Mouse (Mus musculus) liver, adult 2 months (tissue): ENCODE measurements around the gene Pdxp. TPM values are rescaled to one million over a fixed set of nuclear protein-coding genes. Genes with fewer than 3 reads are reported as not detected.

Experiments
- DNase-seq: peaks from one replicate; pipeline ENCODE4 v3.0.0-alpha.2; 2011; ENCODE audit warnings: low read depth, low spot score; ENCODE audit errors: extremely low read depth
- H3K27ac ChIP-seq: fragments of 200-500 bp; replicated peaks from 2 replicates; pipeline ENCODE4 v1.5.1; 2012; ENCODE audit warnings: low read depth, mild to moderate bottlenecking, control low read depth, inconsistent platforms, low read length; ENCODE audit not compliant: insufficient read depth
- H3K27me3 ChIP-seq: fragments of 200-500 bp; 2 replicates; pipeline ENCODE4 v1.6.1; 2012; ENCODE audit warnings: mild to moderate bottlenecking, moderate library complexity, low read length, inconsistent platforms; ENCODE audit not compliant: control insufficient read depth, insufficient read depth
- H3K36me3 ChIP-seq: fragments of 200-500 bp; 2 replicates; pipeline ENCODE4 v1.6.1; 2012; ENCODE audit warnings: low read length, inconsistent platforms; ENCODE audit not compliant: control insufficient read depth, insufficient read depth
- H3K4me1 ChIP-seq: fragments of 200-500 bp; 2 replicates; pipeline ENCODE4 v1.6.1; 2011; ENCODE audit warnings: low read length; ENCODE audit not compliant: control insufficient read depth, insufficient read depth
- H3K4me3 ChIP-seq: fragments of 200-500 bp; 2 replicates; pipeline ENCODE4 v1.5.1; 2011; ENCODE audit warnings: low read depth, mild to moderate bottlenecking, control low read depth, low read length, moderate library complexity; ENCODE audit not compliant: insufficient read depth
- H3K79me2 ChIP-seq: fragments of 200-500 bp; 2 replicates; pipeline ENCODE4 v1.6.1; 2012; ENCODE audit warnings: inconsistent platforms, mild to moderate bottlenecking, low read length, moderate library complexity; ENCODE audit not compliant: control insufficient read depth, insufficient read depth
- H3K9ac ChIP-seq: fragments of 200-500 bp; 2 replicates; pipeline ENCODE4 v1.6.1; 2012; ENCODE audit warnings: low read depth, mild to moderate bottlenecking, control low read depth, inconsistent platforms, low read length
- CTCF ChIP-seq: fragments of 200-500 bp; IDR thresholded peaks from 2 replicates; pipeline ENCODE4 v1.5.1; 2011; ENCODE audit warnings: low read depth, low read length, control low read depth
- POLR2A ChIP-seq: fragments of 200-500 bp; IDR thresholded peaks from 2 replicates; pipeline ENCODE4 v1.6.1; 2011; ENCODE audit warnings: low read length, control low read depth; ENCODE audit not compliant: insufficient read depth; ENCODE audit errors: extremely low read depth
- WGBS: fragments of 180-500 bp; shearing (Covaris S2); methylation state at CpG from one replicate; pipeline ENCODE4 v1.1.7; 2018; 5-methylcytosine and 5-hydroxymethylcytosine counted together
- polyA plus RNA-seq: library from polyadenylated mRNA; depleted of rRNA; stranded (reverse); fragments of >200 nt; gene quantifications from 2 replicates; pipeline ENCODE4 v1.2.3, GENCODE M21; 2012
- total RNA-seq: library from RNA; depleted of rRNA; stranded (reverse); fragments of >200 nt; gene quantifications from 2 replicates; pipeline ENCODE4 v1.2.3, GENCODE M21; 2014

The Pdxp gene
- total and polyA plus RNA-seq, 2 experiments = 0.37 to 0.62 TPM

DNA sequence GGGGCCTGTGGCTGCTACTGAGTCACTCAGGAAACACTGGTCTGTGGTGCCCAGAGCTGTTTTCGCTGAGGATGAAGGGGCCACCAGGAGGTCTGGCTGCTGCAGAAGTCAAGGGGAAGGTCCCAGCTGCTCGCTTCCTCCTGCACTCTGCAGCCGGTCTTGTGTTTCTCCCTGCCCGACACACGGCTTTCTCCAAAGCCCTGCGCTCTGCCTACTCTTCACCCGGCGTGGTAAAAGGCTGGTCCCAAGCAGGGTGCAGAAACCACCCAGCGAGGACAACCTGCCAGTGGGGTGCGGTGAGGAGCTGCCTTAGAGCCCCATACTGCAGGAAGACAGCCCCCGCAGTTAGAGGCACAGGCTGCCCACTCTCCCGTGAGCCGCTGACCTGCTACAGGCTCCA is 19.0 kb upstream of the Pdxp start:
- Histone ChIP-seq H3K27ac (no peak overlapping the region), H3K79me2 (no peaks in the 10 kb centered on the region), H3K4me3 (no peak overlapping the region), H3K27me3 (no peaks in the 10 kb centered on the region), H3K4me1 (no peaks in the 10 kb centered on the region), H3K36me3 (0 out of 2 replicates have a peak, but pooled peaks cover 2% of the 10 kb centered on the region), H3K9ac (no peak overlapping the region)
- TF ChIP-seq POLR2A = no peak
- no peak for TF ChIP-seq CTCF
- WGBS = 83% methylated on average over 13 of the region's 13 CpGs
- DNase-seq = no peak

DNA sequence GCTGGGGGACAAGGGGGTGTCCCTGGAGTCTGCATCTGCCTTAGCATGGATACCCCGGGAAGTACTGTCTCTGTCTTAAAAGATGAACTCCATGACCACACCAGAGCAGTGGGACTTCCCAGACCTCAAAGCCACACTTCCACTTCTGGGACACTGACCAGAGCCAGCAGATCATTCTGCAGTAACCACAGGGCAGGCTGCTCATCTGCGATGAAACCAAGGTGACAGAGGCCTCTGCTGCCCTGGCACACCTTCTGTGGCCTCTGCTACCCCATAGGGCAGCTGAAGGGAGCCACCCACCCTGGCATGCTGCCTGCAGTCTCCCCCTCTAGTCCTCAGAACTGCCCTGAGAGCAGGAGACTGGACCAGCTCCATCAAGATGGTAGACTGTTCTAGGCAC is 18.0 kb upstream of the Pdxp start:
- Histone ChIP-seq H3K4me3 (no peak overlapping the region), H3K9ac (no peak overlapping the region), H3K27ac (no peak overlapping the region)

GRCm38 (mm10) chr15:78896149-78896548 is 17.6 kb upstream of the Pdxp start:
- Histone ChIP-seq H3K9ac (no peak overlapping the region), H3K27ac (no peak overlapping the region)

More for the DNA sequence above, 18.0 kb upstream of the Pdxp start:
- no peaks in the 10 kb centered on the region for H3K79me2 ChIP-seq
- TF ChIP-seq POLR2A (no peak), CTCF (no peak)
- 60% methylated on average over 2 of the region's 2 CpGs for WGBS
- DNase-seq = no peak
- no peaks in the 10 kb centered on the region for H3K27me3 ChIP-seq
- H3K4me1 ChIP-seq = no peaks in the 10 kb centered on the region; the same call in 1 of the 2 replicates
- H3K36me3 ChIP-seq = no peaks in the 10 kb centered on the region

DNA sequence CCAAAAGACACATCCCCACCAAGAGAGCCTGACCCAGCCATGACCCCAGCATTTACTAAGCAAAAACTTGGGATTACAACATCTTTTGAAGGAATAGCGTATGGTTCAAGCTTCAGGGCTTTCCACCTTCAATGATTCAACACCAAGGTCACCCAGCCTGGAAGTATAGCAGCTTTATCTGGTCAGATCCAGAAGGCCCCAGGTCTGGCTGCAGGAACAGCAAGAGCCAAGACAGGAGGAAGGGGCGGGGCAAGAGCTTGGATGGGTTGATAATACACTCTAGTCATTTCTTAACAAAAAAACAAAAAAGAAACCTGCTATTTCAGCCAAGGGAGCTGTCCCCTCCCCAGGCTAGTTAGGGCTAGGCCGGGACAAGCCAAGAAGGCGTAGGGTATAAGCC is 16.2 kb upstream of the Pdxp start:
- Histone ChIP-seq H3K27me3 (no peaks in the 10 kb centered on the region), H3K9ac (no peak overlapping the region)

More at GRCm38 (mm10) chr15:78896149-78896548, 17.6 kb upstream of the Pdxp start:
- no peak for DNase-seq
- Histone ChIP-seq H3K36me3 (no peaks in the 10 kb centered on the region), H3K79me2 (no peaks in the 10 kb centered on the region), H3K4me1 (no peaks in the 10 kb centered on the region; the same call in 1 of the 2 replicates), H3K4me3 (no peak overlapping the region), H3K27me3 (no peaks in the 10 kb centered on the region)
- WGBS = 65% methylated on average over 3 of the region's 3 CpGs
- TF ChIP-seq CTCF (no peak), POLR2A (no peak)

GRCm38 (mm10) chr15:78898507-78899001 is 15.2 kb upstream of the Pdxp start:
- TF ChIP-seq POLR2A = no peak
- TF ChIP-seq CTCF = no peak
- no peak overlapping the region for H3K4me3 ChIP-seq
- no peak for DNase-seq

More for the DNA sequence above, 16.2 kb upstream of the Pdxp start:
- TF ChIP-seq POLR2A (no peak), CTCF (no peak)
- DNase-seq = no peak
- WGBS = 86% methylated on average over 4 of the region's 4 CpGs
- Histone ChIP-seq H3K27ac (no peak overlapping the region), H3K4me3 (no peak overlapping the region), H3K36me3 (no peaks in the 10 kb centered on the region), H3K79me2 (no peaks in the 10 kb centered on the region), H3K4me1 (no peaks in the 10 kb centered on the region; the same call in 1 of the 2 replicates)

DNA sequence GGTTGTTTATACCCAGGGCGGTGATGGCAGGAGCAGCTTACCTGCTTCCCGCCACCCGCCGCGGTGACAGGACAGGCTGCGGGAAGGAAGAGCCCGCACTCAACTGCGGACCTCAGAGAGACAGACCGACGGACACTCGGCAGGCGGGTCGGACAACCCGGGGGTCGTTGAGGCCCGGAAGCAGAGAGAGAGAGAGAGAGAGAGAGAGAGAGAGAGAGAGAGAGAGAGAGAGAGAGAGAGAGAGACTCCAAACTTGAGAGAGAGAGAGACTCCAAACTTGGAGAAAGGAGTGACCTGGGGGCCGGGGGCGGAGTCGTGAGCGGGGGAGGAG is 14.3 kb upstream of the Pdxp start, which contains the start of gene Gm49510:
Gm49510 (plus strand) TSS at position 259 of the 331 bp plus-strand sequence.
- no peak for DNase-seq
- Histone ChIP-seq H3K36me3 (no peaks in the 10 kb centered on the region), H3K4me3 (peak within 1 kb of the TSS; percentile 52), H3K9ac (peak within 1 kb of the TSS; percentile 61), H3K4me1 (no peaks in the 10 kb centered on the region; the same call in 1 of the 2 replicates), H3K27ac (peak within 1 kb of the TSS; percentile 3; the same call in 1 of the 2 replicates), H3K27me3 (no peaks in the 10 kb centered on the region), H3K79me2 (no peaks in the 10 kb centered on the region)
- TF ChIP-seq POLR2A = no peak
- WGBS = 4% methylated on average over 20 of the region's 20 CpGs

More at GRCm38 (mm10) chr15:78898507-78899001, 15.2 kb upstream of the Pdxp start:
- Histone ChIP-seq H3K4me1 (no peaks in the 10 kb centered on the region; the same call in 1 of the 2 replicates), H3K9ac (no peak overlapping the region), H3K36me3 (no peaks in the 10 kb centered on the region), H3K27ac (no peak overlapping the region), H3K27me3 (no peaks in the 10 kb centered on the region), H3K79me2 (no peaks in the 10 kb centered on the region)
- 78% methylated on average over 6 of the region's 6 CpGs for WGBS
